Mouse (Mus musculus): ENCODE results near the gene Gpr88.

Gene Gpr88

GRCm38 (mm10) chr3:116203942-116204341 lies 49.4 kb downstream of the Gpr88 start:
- no peak for DNase-seq (ENCODE audit: low read depth, low spot score)

GRCm38 (mm10) chr3:116200060-116200459 lies 53.2 kb downstream of the Gpr88 start:
- DNase-seq (ENCODE audit: low read depth, low spot score) = peak; percentile 12
